Mouse (Mus musculus): Measurements from ENCODE around the gene Gabbr1.

The Gabbr1 gene

GRCm38 (mm10) chr17:37075181-37075580, 29.4 kb downstream of the Gabbr1 start:
- DNase-seq (ENCODE audit: low read depth, low spot score), result no peak

DNA sequence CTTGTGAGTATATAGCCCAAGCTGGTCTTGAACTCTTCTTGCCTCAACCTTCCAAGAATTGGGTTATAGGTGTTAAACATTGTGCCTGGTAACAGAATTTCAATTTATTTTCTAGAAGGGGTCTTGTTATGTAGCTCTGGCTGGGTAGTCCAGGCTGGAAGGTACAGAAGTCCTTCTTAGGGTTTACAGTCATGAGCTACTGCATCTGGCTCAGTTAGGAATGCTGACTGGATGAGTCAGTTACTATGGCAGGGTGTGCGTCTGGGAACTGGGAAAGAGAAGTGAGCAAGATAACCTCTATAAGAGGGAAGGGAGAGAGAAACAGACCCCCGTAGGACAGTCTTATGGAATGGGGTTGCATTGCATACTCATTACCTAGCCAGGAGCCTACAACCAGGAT, 30.0 kb downstream of the Gabbr1 start:
- no peak for DNase-seq (ENCODE audit: low read depth, low spot score)

- no peak for DNase-seq (ENCODE audit: low read depth, low spot score)
Observed at GRCm38 (mm10) chr17:37078193-37078592, 32.4 kb downstream of the Gabbr1 start.

GRCm38 (mm10) chr17:37078990-37079389, 33.2 kb downstream of the Gabbr1 start:
- no peak for DNase-seq (ENCODE audit: low read depth, low spot score)

DNA sequence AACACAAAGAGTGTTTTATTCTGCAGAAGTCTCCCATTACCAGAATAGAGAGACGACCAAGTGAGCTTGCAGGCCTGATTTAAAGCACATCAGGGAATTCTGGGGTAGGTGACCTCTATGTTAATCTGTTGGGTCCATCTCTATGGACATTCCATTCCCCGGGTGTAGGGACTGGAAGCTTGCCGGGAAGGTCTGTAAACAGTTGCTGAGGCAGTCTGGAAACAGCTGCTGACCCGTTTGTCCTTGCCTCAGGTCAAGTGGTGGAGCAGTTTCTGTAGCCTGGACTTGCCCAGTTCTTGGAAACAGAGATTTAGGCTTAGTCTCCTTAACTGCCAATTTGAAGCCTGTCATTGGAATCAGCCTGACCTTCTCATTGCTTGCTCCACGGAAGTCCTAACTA, 34.4 kb downstream of the Gabbr1 start:
- peak; percentile 14 for DNase-seq (ENCODE audit: low read depth, low spot score)

- no peak for DNase-seq (ENCODE audit: low read depth, low spot score)
Observed at GRCm38 (mm10) chr17:37081659-37082058, 35.9 kb downstream of the Gabbr1 start.

GRCm38 (mm10) chr17:37083327-37083726, 37.6 kb downstream of the Gabbr1 start:
- peak; percentile 65 for DNase-seq (ENCODE audit: low read depth, low spot score)

- no peak for DNase-seq (ENCODE audit: low read depth, low spot score)
Observed at GRCm38 (mm10) chr17:37084632-37085031, 38.9 kb downstream of the Gabbr1 start.

- DNase-seq (ENCODE audit: low read depth, low spot score), result no peak
Observed at GRCm38 (mm10) chr17:37085545-37085944, 39.8 kb downstream of the Gabbr1 start.

DNA sequence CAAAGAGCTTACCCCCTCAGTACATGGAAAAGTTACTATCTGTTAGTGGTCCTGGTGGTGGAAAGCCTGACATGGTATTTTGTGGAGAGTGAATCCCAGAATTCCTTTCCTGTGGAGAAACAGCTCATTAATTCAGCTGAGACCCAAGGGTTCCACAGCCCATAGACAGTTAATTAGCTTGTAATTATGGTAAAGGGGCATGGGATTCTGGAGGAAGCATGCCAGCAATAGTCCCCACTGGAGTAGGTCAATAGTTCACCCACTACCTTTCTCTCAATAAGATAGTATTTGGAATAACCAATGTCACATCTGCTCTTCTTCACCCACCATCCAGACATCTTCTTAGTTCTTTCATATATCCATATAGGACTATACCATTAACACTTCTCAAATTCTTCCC, 42.6 kb downstream of the Gabbr1 start, which contains the start of gene Olfr90:
Olfr90 (minus strand) TSS at position 101 of the 400 bp plus-strand sequence.
- no peak for DNase-seq (ENCODE audit: low read depth, low spot score)

GRCm38 (mm10) chr17:37092198-37092597, 46.4 kb downstream of the Gabbr1 start:
- DNase-seq (ENCODE audit: low read depth, low spot score), result no peak

- DNase-seq (ENCODE audit: low read depth, low spot score), result no peak
Observed at GRCm38 (mm10) chr17:37093289-37093688, 47.5 kb downstream of the Gabbr1 start.

GRCm38 (mm10) chr17:37098178-37098577, 52.4 kb downstream of the Gabbr1 start, which contains the start of gene Olfr91:
Gene Olfr91, minus strand, starts transcription at chr17:37098278.
- DNase-seq (ENCODE audit: low read depth, low spot score), result no peak

DNA sequence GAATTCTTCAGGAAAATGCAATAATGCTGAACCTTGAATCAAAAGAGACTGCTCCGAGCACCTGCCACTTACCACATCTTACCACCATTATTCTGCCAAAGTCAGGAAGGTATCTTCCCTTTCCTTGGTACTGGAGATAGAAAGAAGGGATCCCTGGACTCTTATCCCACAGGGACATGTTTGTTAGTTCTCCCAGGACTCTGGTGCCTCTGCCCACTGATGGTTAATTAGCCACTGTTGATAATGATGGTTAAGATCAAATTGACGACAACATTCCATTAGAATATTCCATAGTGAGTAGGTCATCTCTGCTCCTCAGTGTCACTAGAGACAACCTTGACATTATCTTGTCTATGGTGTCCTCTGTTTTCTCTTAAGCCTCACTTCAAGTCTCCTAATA, 74.2 kb downstream of the Gabbr1 start, which contains the start of gene Olfr92:
Olfr92 (minus strand) TSS at position 101 of the 400 bp plus-strand sequence.
- DNase-seq (ENCODE audit: low read depth, low spot score), result no peak
